ENCODE assay signal across 8 mouse cellular contexts in the genomic region with DNA sequence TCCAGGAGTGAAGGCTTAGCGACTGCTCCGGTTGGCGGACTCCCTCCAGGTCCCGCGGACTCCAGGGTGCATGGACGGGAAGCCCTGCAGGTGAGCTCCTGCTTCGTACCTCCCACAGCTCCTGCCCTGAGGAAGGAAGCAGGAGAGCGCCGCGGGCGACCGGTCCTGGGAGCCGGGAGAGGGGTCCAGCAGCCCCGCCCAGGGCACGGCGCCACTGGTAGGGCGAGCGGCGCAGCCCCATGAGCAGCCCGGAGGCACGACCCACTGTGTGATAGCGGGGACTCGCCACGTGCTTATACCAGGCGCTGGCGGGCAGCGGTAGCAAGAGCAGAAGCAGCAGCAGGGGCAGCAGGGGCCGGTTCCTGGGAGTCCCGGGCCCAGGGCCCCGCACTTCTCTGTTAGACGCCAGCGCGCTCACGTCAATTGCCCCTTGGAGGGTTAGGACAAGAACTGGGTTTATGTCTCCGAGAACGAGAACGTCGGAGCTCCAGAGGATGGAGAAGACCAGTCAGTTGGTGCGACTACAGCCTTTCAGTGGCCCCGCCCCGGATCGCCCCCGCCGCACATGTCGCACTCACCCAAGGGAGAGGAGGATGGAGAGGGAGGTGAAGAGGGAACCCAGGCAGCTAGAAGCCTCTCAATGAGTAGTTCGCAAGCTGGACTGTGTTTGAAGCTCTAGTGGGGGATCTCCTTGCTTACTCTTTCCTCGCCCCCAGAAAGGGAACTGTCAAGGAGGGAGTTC. TPM values are rescaled to one million over a fixed set of nuclear protein-coding genes. Genes with fewer than 3 reads are reported as not detected.
A peak's percentile ranks its signal among the peaks of the same experiment; 100 is the strongest.
DNase-seq lines count a peak whose midpoint lies in the region; ATAC-seq and TF ChIP-seq lines count a peak whose summit lies in the region.

TSS of gene Npw (minus strand) at position 441 of the 742 bp plus-strand sequence.

- H3K4me2 ChIP-seq in liver, embryonic 14.5 days (ENCODE audit: low read depth): peak within 1 kb of the TSS; percentile 60
- H3K4me2 ChIP-seq in neural tube, embryonic 12.5 days (replicated peaks): peak within 1 kb of the TSS; percentile 68

- no peak for TF ChIP-seq CTCF in bone marrow macrophage, adult 2 months (IDR thresholded peaks at IDR 0.05; ENCODE audit: low read depth, low read length)
- no peak for TF ChIP-seq CTCF in liver, embryonic 14.5 days (IDR thresholded peaks at IDR 0.05; ENCODE audit: low read depth)

- no peak within 1 kb of the TSS for H3K9ac ChIP-seq in liver, embryonic 14.5 days (replicated peaks)
- H3K9ac ChIP-seq in neural tube, embryonic 12.5 days: peak within 1 kb of the TSS; percentile 42; the same call in 1 of the 2 replicates

- intact Hi-C loops in left cerebral cortex, postnatal 10 days (cut with DNase I): no loop called here

- H3K9me3 ChIP-seq in liver, embryonic 14.5 days (ENCODE audit: control insufficient read depth, low read length): no peaks in the 10 kb centered on the region
- no peaks in the 10 kb centered on the region for H3K9me3 ChIP-seq in neural tube, embryonic 12.5 days

- TF ChIP-seq EP300 in liver, embryonic 14.5 days (IDR thresholded peaks at IDR 0.05; ENCODE audit: low read depth): no peak

- TF ChIP-seq POLR2A in bone marrow macrophage, adult 2 months (IDR thresholded peaks at IDR 0.05; ENCODE audit: borderline replicate concordance, low read depth, low read length): no peak

- H3K27ac ChIP-seq in bone marrow macrophage, adult 2 months (ENCODE audit: insufficient read depth, low read depth, low read length): no peak within 1 kb of the TSS
- no peak within 1 kb of the TSS for H3K27ac ChIP-seq in liver, embryonic 14.5 days
- H3K27ac ChIP-seq in neural tube, embryonic 12.5 days: no peak within 1 kb of the TSS

- H3K4me3 ChIP-seq in bone marrow macrophage, adult 2 months (ENCODE audit: insufficient read depth, low read length): peak within 1 kb of the TSS; percentile 42
- peak within 1 kb of the TSS in 1 of 2 experiments; percentile 17; a peak in 2 of 4 replicates for H3K4me3 ChIP-seq in liver, embryonic 14.5 days (ENCODE audit: insufficient read depth in 1 of 2, low read depth in 2 of 2, low read length in 2 of 2)
- H3K4me3 ChIP-seq in neural tube, embryonic 12.5 days: peak within 1 kb of the TSS; percentile 33

- no peaks in the 10 kb centered on the region for H3K4me1 ChIP-seq in bone marrow macrophage, adult 2 months (ENCODE audit: control insufficient read depth, insufficient read depth, low read length)
- H3K4me1 ChIP-seq in liver, embryonic 14.5 days (replicated peaks; ENCODE audit: control insufficient read depth in 2 of 2, insufficient read depth in 2 of 2, low read length in 1 of 2): no peaks in the 10 kb centered on the region
- peaks cover 9% of the 10 kb centered on the region for H3K4me1 ChIP-seq in neural tube, embryonic 12.5 days

- WGBS in liver, embryonic 14.5 days (ENCODE audit: insufficient replicate concordance): 2% methylated on average over 47 of the region's 47 CpGs
- 1% methylated on average over 47 of the region's 47 CpGs for WGBS in neural tube, embryonic 12.5 days

- peaks cover 30% of the 10 kb centered on the region for H3K27me3 ChIP-seq in liver, embryonic 14.5 days (ENCODE audit: control insufficient read depth, insufficient read depth, low read length)
- H3K27me3 ChIP-seq in neural tube, embryonic 12.5 days (replicated peaks): peaks cover 47% of the 10 kb centered on the region

- peak; percentile 46 to 59; a peak in 2 of 4 replicates for ATAC-seq in hematopoietic stem cell, adult 5-6 weeks (replicated peaks in 1 of 2; ENCODE audit: insufficient read depth in 1 of 2, low FRiP score in 2 of 2, low TSS enrichment in 1 of 2, low read depth in 1 of 2, poor library complexity in 2 of 2, severe bottlenecking in 2 of 2)
- ATAC-seq in liver, embryonic 14.5 days (ENCODE audit: insufficient read depth): peak; percentile 41; the same call in 1 of the 2 replicates
- ATAC-seq in neural tube, embryonic 12.5 days (ENCODE audit: low FRiP score, low read depth): no peak

- peak; percentile 21 for DNase-seq in ES-CJ7 (ENCODE audit: low read depth, low spot score)
- DNase-seq in liver, embryonic 14.5 days (ENCODE audit: low read depth in 3 of 3, low spot score in 3 of 3): no peak
- no peak for DNase-seq in cerebellum, adult 11-12 months
- DNase-seq in frontal cortex, adult 2 months (ENCODE audit: extremely low spot score in 1 of 2, low spot score in 1 of 2): no peak
- no peak for DNase-seq in left cerebral cortex, postnatal 10 days (ENCODE audit: extremely low spot score in 1 of 2, low spot score in 2 of 2)

- no peaks in the 10 kb centered on the region for H3K36me3 ChIP-seq in liver, embryonic 14.5 days (replicated peaks; ENCODE audit: control insufficient read depth, insufficient read depth, low read depth)
- H3K36me3 ChIP-seq in neural tube, embryonic 12.5 days: no peaks in the 10 kb centered on the region

RNA-seq across cellular contexts. Expression of gene Npw, which starts in this region (rescaled TPM):
- not detected in 2 replicates for polyA plus RNA-seq in bone marrow macrophage, adult 2 months (2012; ENCODE audit: insufficient read depth, insufficient read length, missing spikeins)
- not detected in 2 replicates for total RNA-seq in hematopoietic stem cell, adult 5-6 weeks (2017)
- 0.27 TPM in 1 of 2 replicates, not detected in the other for polyA plus RNA-seq in liver, embryonic 14.5 days (2012; rRNA removed)
- polyA plus RNA-seq in liver, embryonic 14.5 days (2014; fragmentation: Nextera tagmentation; extraction: Ambion mirVana): 0.29 TPM in 1 of 2 replicates, not detected in the other
- not detected in 2 replicates for polyA plus RNA-seq in neural tube, embryonic 12.5 days (2016; fragmentation: Nextera tagmentation; extraction: Ambion mirVana)
- 0.65 TPM in 1 of 2 replicates, not detected in the other for polyA plus RNA-seq in frontal cortex, adult 2 months (2012; rRNA removed)
- not detected for total RNA-seq in left cerebral cortex, postnatal 10 days (2021)

Comparison
In these comparisons a context has a peak if more than half of its experiments do, and no peak if none do; other contexts are left out.
1. Peak in ATAC-seq in hematopoietic stem cell, adult 5-6 weeks; RNA of the gene not detected or under 1 TPM.
2. Peak in ATAC-seq and H3K4me2 ChIP-seq in liver, embryonic 14.5 days; RNA of the gene not detected or under 1 TPM.